Mouse (Mus musculus): ENCODE measurements around the gene Cidec.

The Cidec gene

GRCm38 (mm10) chr6:113435664-113436205 is at the start of gene Cidec:
TSS of gene Cidec (minus strand) at chr6:113435760.
- DNase-seq, result no peak

DNA sequence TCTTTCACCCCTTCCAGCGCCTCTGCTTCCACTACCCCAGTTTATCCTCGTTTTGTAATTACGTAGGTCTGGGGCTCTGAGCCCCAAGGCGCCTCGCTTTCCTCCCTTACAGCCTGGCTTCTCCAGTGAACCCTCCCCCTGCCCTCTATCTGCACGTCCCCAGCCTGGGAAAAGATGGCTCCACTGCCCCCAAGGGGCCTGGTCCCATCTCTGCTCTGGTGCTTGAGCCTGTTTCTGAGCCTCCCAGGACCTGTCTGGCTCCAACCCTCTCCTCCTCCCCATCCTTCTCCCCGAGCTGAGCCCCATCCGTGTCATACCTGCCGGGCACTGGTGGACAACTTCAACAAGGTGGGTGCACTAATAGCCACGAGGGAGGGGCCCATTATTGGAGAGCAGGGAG is 48.2 kb upstream of the Cidec start:
- peak; percentile 37 for DNase-seq

GRCm38 (mm10) chr6:113483100-113483615 is 47.6 kb upstream of the Cidec start, which contains the start of gene Creld1:
TSS of gene Creld1 (plus strand) at chr6:113483297.
- peak; percentile 93 for DNase-seq

DNA sequence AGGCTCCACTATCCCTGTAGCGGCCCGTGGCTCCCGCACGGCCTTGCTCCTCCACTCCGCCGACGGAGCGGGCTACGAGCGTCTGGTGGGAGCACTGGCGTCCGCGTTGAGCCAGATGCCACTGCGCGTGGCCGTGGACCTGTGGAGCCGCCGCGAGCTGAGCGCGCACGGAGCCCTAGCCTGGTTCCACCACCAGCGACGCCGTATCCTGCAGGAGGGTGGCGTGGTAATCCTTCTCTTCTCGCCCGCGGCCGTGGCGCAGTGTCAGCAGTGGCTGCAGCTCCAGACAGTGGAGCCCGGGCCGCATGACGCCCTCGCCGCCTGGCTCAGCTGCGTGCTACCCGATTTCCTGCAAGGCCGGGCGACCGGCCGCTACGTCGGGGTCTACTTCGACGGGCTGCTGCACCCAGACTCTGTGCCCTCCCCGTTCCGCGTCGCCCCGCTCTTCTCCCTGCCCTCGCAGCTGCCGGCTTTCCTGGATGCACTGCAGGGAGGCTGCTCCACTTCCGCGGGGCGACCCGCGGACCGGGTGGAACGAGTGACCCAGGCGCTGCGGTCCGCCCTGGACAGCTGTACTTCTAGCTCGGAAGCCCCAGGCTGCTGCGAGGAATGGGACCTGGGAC is 47.0 kb upstream of the Cidec start:
- peak; percentile 49 for DNase-seq

DNA sequence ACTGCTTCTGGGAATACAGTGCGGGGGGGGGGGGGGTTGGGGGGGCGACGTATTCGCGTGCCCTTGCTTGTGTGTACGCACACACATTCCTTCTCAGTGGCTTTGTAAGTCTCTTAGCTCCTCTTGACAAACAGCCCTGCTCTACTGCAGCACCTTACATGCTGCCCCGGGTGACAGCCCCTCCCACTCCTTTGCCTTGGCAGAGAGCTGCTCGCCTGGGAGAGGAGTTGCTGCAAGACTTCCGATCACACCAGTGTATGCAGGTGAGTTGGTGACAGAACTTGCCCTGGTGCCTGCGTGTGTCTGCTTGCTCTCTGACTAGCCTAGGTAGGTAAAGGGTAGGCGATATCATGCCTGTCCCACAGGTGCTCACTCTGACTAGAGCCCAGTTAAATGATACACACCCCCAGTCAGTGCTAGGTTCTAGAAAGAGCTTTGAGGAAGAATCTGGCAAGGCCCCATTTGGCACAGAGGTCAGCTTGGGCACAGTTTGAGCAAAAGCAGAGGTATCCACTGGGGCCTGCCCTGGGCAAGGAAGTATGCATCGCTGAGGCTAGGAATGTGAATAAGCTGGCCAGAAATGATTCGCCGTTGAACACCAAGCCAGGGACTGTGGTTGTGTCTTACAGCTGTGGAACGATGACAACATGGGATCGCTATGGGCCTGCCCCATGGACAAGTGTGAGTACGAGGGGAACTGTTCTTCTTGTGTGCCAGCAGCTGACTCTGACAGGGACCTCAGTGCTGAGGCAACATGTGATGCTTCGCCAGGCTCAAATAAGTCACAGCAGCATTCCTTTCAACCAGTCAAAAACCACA is 45.2 kb upstream of the Cidec start:
- no peak for DNase-seq

DNA sequence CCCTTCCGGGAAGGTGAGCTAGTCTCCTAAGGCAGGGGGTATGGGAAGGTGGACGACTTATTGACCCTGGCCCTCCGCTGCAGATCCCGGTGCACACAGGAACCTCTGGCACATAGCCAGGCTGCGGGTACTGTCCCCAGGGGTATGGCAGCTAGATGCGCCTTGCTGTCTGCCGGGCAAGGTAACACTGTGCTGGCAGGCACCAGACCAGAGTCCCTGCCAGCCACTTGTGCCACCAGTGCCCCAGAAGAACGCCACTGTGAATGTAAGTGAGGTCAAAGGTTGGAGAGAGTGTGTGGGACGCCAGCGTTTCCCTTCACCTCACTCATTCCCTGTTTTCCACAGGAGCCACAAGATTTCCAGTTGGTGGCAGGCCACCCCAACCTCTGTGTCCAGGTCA is 43.3 kb upstream of the Cidec start:
- no peak for DNase-seq

DNA sequence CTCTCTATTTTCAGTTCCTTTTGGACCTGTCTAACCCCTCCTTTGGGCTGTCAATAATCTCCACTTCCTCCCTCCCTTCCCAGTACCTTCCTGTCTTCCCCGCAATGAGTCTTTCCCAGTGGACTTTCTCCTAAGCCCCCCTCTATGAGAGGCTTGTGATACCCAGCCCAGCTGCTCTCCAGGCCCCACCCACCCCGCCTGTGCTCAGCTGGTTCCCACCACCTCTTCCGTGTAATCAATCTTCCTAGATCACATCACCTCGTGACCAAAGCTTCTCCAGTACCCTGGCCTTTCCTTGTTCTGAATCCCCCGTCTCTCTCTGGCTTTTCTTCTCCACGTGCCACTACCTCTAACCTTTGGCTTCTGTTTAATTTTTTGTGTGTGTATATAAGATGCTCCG is 41.8 kb upstream of the Cidec start:
- DNase-seq, result no peak

DNA sequence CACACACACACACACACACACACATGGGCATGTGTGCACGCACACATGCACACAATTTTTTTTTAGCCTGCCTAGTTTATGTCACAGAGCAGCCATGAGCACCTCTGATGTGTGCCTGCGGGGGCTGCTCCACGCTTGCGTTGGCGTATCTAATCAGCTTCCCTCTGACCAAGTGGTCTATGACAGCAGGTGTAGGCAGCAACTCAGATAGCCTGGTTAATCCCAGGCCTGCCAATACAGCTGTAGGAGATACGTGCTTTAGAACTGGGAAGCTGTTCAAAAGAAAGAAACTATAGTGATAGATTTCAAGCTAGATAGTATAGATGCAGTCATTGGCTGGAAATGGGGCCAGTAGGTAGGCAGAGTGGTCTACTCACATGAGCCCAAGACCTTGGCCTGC is 38.2 kb upstream of the Cidec start:
- DNase-seq, result no peak

DNA sequence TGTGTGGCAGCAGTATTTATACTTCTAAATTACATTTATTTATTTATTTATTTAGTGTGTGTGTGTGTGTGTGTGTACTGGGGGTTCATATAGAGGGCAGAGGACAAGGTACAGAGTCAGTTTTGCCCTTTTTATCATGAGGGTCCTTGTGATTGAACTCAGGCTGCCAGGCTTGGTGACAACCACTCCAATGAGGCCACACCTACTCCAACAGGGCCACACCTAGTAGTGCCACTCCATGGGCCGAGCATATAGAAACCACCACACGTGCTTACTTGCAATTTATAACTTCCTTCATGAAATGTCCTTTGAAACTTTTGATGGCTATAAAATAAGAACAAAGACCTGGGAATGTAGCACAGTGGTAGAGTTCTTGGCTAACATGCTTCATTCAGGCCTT is 37.7 kb upstream of the Cidec start:
- no peak for DNase-seq

DNA sequence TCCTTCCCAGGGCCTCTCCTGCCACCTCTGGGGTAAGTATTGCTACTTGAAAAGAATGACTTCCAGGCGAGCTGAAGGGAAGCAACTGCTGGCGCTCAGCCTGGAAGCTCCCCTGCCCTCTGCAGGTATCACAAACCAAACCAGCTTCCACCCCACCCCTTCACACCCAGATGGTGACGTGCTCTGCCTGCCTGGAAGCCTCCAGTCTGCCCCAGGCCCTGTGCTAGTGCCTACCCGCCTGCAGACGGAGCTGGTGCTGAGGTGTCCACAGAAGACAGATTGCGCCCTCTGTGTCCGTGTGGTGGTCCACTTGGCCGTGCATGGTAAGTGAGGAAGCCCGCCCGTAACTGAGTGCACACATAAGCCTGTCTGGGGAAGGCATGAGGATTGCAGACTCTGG is 36.5 kb upstream of the Cidec start:
- no peak for DNase-seq

GRCm38 (mm10) chr6:113471297-113471936 is 35.9 kb upstream of the Cidec start, which contains the start of gene Il17rc:
TSS of gene Il17rc (plus strand) at chr6:113471427.
- DNase-seq, result no peak

GRCm38 (mm10) chr6:113469432-113469831 is 33.9 kb upstream of the Cidec start:
- DNase-seq, result peak; percentile 73

GRCm38 (mm10) chr6:113469021-113469420 is 33.5 kb upstream of the Cidec start:
- peak; percentile 90 for DNase-seq

DNA sequence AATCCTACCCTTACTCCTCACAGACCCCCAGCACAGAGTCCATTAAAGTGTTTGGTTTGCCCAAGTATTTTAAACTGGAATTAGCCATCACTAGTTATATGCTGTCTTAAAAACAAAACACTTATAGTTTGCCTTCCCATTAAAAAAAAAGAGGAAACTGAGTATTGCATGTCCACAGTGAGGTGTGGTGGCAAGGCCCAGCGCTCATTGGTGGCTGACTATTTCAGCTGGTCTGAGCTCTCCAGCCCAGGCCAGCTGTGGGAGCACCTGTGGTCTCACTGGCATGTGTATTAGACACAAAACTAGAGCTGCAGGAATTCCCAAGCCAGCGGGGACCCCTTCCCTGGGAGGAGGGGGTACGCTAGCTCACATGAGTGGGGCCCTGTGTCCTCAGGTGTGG is 33.0 kb upstream of the Cidec start:
- DNase-seq, result no peak

DNA sequence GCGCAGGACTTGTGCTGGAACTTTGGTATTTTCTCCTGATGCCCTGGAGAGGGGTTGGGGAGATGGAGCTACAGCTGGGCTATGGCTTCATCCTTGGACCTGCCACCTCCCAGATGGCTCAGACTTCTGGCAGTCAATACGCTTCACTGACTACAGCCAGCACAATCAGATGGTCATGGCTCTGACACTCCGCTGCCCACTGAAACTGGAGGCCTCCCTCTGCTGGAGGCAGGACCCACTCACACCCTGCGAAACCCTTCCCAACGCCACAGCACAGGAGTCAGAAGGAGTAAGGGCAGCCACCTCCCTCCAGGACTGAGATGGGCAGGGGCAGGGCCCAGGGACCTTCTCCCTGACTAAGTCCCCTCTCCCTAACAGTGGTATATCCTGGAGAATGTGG is 30.0 kb upstream of the Cidec start:
- DNase-seq, result no peak

DNA sequence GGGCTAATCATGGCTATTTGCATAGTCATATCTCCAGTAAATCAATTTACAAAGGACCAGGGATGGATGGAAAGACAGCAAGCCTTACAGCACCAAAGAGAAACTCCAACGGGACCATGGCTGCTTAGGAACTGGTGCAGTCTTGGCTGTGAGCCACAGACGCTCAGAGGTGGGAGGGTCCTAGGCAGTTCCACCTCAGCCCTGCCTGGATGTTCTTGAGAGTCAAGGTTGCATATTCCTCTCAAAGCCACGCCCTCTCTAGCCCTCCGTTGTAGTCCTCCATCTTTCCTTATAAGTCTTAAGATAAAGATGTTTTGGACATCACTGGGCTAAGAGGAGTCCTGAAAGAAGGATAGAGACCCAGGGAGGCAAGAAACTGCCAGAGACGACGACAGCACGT is 28.5 kb upstream of the Cidec start:
- DNase-seq, result no peak

GRCm38 (mm10) chr6:113458635-113459034 is 23.1 kb upstream of the Cidec start:
- peak; percentile 45 for DNase-seq

DNA sequence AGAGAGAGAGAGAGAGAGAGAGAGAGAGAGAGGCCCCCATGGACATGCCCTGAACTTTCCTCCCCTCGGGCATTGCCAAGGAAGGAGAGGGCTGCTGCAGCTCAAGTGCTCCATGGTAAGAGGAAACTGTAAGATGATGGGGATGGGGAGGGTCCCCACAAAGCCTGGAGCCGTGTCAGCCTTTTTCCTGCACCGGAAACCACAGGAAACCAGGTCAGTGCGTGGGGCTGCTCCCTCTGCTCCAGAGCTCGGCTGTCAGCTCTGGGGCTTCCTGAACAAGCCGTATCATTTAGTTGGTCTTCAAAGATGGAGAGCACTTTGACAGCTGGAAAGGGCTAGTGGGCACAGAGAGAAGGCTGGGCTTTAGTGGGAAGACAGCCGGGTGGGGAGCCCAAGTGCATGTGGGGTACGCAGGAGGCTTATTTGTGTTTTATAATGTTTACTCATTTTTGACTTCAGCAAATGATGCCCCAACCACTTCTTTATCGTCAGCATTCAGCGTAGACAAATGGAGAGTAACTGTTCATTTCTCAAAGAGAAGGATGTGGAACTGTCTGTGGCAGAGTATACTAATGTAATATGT is 22.5 kb upstream of the Cidec start, which contains the start of gene Il17re:
TSS of gene Il17re (plus strand) at position 533 of the 583 bp plus-strand sequence.
- peak; percentile 76 for DNase-seq

DNA sequence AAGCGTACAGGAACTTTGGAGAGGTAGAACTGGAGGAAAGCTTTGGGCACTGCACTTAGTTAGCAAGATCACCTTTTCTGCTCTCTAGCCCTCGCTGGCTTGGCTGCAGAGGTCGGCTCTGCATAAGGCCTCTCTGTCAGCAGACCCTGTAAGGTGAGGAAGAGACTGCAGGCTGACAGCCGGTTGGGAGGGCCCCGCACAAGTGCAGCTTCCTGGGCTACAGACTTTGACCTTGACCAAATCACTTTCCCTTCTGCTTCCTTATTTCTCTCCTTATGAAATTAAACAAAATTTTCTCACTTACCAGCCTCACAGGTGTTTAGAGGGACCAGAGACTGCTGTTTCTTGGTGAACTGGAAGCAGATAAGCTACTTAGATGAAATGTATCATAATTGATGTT is 19.4 kb upstream of the Cidec start:
- DNase-seq, result peak; percentile 39

DNA sequence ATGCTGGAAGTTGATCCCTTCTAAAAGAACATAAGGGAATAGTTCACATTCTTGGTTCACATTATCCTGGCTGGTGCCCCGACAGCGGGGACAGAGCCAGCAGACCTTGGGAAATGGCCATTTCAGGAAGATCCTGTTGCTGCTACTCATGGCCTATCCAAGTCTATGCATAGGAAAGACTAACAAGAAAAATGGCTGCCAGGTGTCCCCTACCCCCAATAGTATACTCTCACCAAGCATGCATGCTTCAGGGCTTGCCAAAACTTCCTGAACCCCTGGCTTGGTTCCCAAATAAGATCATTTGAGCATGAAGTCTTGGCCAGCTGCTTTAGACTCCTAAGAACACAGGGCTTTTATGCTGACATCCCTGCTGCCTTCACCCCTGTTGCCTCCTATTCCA is 16.3 kb upstream of the Cidec start:
- no peak for DNase-seq

- DNase-seq, result no peak
These were observed 12.1 kb upstream of the Cidec start for GRCm38 (mm10) chr6:113447639-113448038.

- DNase-seq, result no peak
These were observed 8.8 kb upstream of the Cidec start for GRCm38 (mm10) chr6:113444207-113444965.
